Mouse (Mus musculus) hindlimb bud, embryonic 11.5 days (tissue): Measurements from ENCODE around the gene Tec.

Source experiments
- DNase-seq: peaks from one replicate; pipeline ENCODE4 v3.0.0-alpha.2; 2012; ENCODE audit warnings: low read depth, low spot score; ENCODE audit errors: extremely low spot score

The Tec gene

DNA sequence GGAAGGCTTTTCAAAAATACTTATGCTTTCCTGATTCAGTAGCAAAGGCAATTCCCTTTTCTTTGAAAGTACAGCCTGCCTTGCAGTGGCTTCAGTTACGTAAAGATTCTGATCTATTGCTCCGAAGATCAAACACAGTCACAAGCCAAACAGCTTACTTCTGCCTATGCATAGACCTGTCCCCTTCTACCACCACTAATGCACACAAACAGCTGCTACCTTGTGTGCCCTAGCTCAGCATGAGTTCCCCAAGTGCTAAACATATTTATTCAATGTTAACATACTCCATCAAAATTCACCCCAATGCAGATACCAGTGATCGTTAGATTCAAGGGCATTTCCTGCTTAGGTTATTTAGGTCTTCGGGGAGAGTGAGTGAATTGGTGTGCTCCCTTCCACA is 121.8 kb downstream of the Tec start:
- no peak for DNase-seq

GRCm38 (mm10) chr5:72743103-72743502 is 125.2 kb downstream of the Tec start:
- no peak for DNase-seq

DNA sequence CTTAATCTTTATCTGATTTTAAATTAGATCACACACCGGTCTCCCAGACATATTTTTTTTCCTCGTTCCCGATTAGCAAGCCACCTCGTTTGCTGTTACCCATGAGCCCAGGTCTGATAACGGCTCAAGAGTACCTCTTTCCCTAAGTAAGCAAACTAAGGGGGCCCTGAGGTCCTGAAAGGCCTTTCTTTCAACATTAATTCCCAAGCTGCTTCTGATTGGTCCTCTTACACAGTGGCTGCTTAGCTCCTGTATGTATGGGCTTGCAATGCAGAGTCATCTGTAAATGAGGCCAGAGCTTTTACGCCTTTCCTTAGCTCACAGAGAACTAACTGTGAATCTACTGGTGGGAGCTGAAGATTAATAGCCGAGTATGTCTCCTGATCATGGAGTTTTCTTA is 131.4 kb downstream of the Tec start:
- no peak for DNase-seq

GRCm38 (mm10) chr5:72736437-72736836 is 131.8 kb downstream of the Tec start:
- DNase-seq: no peak

- no peak for DNase-seq
Observed at GRCm38 (mm10) chr5:72735763-72736162, 132.5 kb downstream of the Tec start.

DNA sequence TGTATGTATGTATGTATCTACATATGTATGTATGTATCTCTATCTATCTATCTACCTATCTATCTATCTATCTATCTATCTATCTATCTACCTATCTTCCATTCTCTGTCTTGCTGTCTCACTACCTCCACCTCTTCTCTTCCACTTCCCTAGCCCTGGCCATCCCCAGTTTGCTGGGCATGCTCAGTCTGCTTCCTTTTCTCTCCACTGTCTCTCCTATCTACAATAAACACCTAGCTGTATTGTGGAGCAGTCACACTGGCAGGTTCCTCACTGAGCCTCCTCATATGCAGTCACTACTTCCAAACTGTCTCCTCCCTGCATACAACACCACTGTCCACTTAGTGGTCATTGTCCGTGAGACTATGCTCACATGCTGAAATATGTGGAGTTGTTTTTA is 135.4 kb downstream of the Tec start:
- no peak for DNase-seq

DNA sequence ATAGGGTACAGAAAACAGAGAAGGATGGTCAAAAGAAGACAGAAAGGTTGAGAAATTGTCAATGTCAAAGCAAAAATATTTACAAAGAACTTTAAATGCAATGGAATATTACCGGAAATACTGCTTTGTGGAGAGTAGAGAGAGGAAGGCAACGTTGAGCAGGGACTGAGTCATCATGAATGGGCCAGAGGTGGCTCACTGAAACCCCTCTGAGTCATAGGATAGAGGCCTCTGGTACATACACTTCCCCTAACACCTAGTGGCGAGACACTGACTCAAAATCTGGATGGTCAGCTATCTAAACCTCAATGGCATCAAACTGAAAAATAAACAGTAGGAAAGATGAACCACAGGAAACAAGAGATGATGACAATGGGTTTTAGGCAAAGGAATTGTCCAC is 142.9 kb downstream of the Tec start:
- DNase-seq: no peak

- DNase-seq: no peak
Observed at GRCm38 (mm10) chr5:72723429-72723828, 144.9 kb downstream of the Tec start.

DNA sequence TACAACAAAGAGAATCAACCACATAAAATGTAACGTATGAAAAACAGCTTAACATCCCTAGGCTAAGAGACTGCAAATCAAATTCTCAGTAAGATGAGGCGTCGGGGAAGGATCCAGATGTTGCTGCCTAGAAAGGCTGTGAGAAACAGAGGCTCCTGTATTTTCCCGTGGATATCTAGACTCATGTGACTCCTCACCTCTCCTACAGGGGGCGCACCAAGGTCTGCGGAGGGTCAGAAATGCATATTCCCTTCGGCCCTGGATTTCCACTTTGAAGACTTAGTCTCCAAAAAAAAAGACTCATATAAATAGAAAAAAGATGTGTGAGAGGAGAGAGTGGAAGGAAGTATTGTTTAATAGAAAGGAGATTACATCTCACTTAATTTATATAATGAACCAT is 147.7 kb downstream of the Tec start:
- no peak for DNase-seq

GRCm38 (mm10) chr5:72710572-72711278 is 157.6 kb downstream of the Tec start:
- peak; percentile 52 for DNase-seq

DNA sequence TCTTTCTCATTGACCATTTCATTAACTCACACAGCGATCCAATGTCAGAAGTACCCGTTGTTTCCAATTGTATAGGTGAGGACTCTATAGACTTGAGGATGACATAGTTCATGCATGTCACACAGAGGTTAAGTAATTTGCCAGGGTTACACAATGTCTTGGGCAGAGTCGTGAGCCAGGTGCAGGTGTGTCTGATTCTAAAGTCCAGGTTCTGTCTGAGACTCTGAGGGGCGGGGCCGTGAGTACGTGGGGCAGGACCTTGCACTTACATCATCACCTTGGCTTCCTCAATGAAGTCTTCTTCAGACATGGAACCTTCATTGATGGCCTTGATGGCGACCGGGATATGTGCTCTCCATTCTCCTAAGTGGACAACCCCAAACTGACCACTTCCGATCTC is 158.3 kb downstream of the Tec start:
- no peak for DNase-seq

GRCm38 (mm10) chr5:72709451-72709850 is 158.8 kb downstream of the Tec start:
- no peak for DNase-seq

DNA sequence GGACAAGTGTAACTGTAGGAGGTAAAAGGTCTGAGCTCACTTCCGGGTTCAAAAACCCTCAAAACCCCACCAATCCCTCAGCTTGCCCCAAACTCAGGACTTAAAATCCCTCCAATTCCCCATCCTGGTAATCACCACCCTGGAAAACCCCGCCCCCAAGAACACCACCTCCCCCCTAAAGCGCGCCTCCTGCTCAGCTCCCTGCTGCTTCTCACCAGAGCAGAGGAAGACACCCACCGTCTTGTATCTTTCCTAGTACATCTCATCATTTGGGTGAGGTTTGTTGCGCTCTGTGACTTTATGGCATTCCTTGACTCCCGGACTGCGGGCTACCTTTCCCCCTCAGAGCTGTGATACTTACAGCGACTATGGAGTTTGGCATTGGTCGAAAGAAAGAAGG is 161.6 kb downstream of the Tec start:
- DNase-seq: no peak

- no peak for DNase-seq
Observed at GRCm38 (mm10) chr5:72706095-72706494, 162.2 kb downstream of the Tec start.
